Mouse (Mus musculus) ES-Bruce4 (cell line): ENCODE measurements around the gene Ak5. TPM values are rescaled to one million over a fixed set of nuclear protein-coding genes. Genes with fewer than 3 reads are reported as not detected.
A peak's percentile ranks its signal among the peaks of the same experiment; 100 is the strongest.

Experiments used
- H3K27ac ChIP-seq: 2 replicates; pipeline ENCODE4 v1.5.1; 2012; ENCODE audit warnings: low read length, inconsistent platforms; ENCODE audit not compliant: insufficient read depth
- H3K27me3 ChIP-seq: 2 replicates; pipeline ENCODE4 v1.6.1; 2012; ENCODE audit warnings: mild to moderate bottlenecking, low read length, inconsistent platforms; ENCODE audit not compliant: control insufficient read depth, poor library complexity, insufficient read depth, severe bottlenecking
- H3K36me3 ChIP-seq: 2 replicates; pipeline ENCODE4 v1.6.1; 2012; ENCODE audit warnings: inconsistent platforms, mild to moderate bottlenecking, low read length, moderate library complexity; ENCODE audit not compliant: control insufficient read depth, poor library complexity, insufficient read depth, severe bottlenecking
- H3K4me1 ChIP-seq: one replicate; pipeline ENCODE4 v1.8.1; 2011; ENCODE audit warnings: low read length; ENCODE audit not compliant: control insufficient read depth, insufficient read depth
- H3K4me3 ChIP-seq: 2 replicates; pipeline ENCODE4 v1.5.1; 2011; ENCODE audit warnings: low read depth, mild to moderate bottlenecking, low read length
- H3K9ac ChIP-seq: 2 replicates; pipeline ENCODE4 v1.6.1; 2012; ENCODE audit warnings: low read depth, mild to moderate bottlenecking, inconsistent platforms; ENCODE audit not compliant: poor library complexity, severe bottlenecking
- H3K9me3 ChIP-seq: replicated peaks from 2 replicates; pipeline ENCODE4 v1.6.1; 2012; ENCODE audit warnings: mild to moderate bottlenecking, low read length, inconsistent platforms; ENCODE audit not compliant: control insufficient read depth, poor library complexity, insufficient read depth, severe bottlenecking
- CTCF ChIP-seq: IDR thresholded peaks from one replicate; pipeline ENCODE4 v1.8.1; 2011; ENCODE audit warnings: low read depth, low read length
- EP300 ChIP-seq: IDR thresholded peaks from 2 replicates; pipeline ENCODE4 v1.6.1; 2011; ENCODE audit warnings: low read depth, low read length; ENCODE audit not compliant: insufficient read depth
- POLR2A ChIP-seq: IDR thresholded peaks from one replicate; pipeline ENCODE4 v1.8.1; 2011; ENCODE audit warnings: low read length; ENCODE audit not compliant: insufficient read depth
- polyA plus RNA-seq: library from polyadenylated mRNA; stranded (reverse); fragments of >200 nt; gene quantifications from 2 replicates; pipeline ENCODE4 v1.2.4, GENCODE M21; 2011; ENCODE audit warnings: low read depth; ENCODE audit not compliant: missing spikeins, insufficient read depth, insufficient read length

Gene Ak5
- polyA plus RNA-seq, 1 experiment, result 0.97 TPM

DNA sequence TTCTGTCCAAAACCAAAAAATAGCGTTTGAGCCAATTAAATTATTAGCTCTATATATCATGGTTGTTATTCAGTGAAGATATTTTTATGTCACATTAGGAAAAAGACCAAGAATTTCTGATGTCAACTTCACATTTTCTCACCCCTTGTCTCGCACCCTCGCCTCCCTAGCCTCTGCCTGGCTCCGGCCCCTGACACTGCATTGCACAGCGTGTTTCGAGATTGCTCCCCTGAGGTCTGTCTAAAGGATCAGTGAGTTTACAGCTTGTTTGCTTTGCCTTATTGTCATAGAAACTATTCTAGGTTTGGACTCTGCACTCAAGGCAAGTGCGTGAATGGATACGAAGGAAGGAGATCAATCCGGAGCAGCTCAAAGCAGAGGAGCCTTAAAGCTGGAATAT, 20.9 kb upstream of the Ak5 start:
- Histone ChIP-seq H3K36me3 (no peaks in the 10 kb centered on the region), H3K9ac (no peak overlapping the region), H3K9me3 (no peaks in the 10 kb centered on the region), H3K4me1 (no peaks in the 10 kb centered on the region), H3K27ac (no peak overlapping the region), H3K4me3 (no peak overlapping the region), H3K27me3 (no peaks in the 10 kb centered on the region)
- TF ChIP-seq CTCF, result no peak
- TF ChIP-seq POLR2A, result no peak
- TF ChIP-seq EP300, result no peak

DNA sequence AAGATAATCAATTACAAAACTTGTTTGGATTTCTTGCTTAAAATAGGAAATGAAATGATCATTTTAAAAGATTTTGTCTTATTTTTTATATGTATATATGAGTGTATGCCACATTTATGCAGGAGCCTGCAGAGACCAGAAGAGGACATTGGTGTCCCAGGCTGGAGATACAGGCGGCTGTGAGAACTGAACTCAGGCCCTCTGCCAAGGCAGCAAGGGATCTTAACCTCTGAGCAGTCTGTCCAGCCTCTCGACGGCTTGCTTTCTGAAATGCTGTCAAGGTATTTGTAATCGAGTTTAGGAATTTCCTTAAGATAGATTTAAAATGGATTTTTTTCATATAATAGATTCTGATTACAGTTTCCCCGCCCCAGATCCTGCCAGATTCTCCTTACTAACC, 20.4 kb upstream of the Ak5 start:
- Histone ChIP-seq H3K4me1 (no peaks in the 10 kb centered on the region), H3K9ac (no peak overlapping the region), H3K4me3 (no peak overlapping the region), H3K27me3 (no peaks in the 10 kb centered on the region), H3K27ac (no peak overlapping the region), H3K9me3 (no peaks in the 10 kb centered on the region), H3K36me3 (no peaks in the 10 kb centered on the region)
- no peak for TF ChIP-seq CTCF
- no peak for TF ChIP-seq EP300
- TF ChIP-seq POLR2A, result no peak

DNA sequence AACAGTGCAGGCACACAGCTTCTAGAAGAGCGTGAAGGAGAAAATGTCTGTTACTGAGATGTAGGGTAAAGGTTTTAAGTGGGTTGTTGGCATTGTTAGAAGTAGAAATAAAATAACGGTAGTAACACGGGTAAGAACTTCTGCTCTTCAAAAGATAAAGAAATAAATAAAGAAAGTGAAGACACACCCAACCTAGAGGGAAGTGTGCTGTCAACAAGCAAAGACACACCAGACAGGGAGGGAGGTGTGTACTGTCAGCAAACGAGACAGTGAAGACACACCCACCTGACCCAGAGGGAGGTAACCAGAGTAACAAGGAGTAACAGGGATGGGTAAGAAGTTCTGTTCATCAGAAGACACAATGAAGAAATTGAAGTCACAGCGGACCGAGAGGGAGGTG, 6.5 kb upstream of the Ak5 start:
- no peak for TF ChIP-seq POLR2A
- TF ChIP-seq EP300, result no peak
- no peak for TF ChIP-seq CTCF
- Histone ChIP-seq H3K4me1 (no peaks in the 10 kb centered on the region), H3K27me3 (no peaks in the 10 kb centered on the region), H3K27ac (no peak overlapping the region), H3K4me3 (no peak overlapping the region), H3K9me3 (no peaks in the 10 kb centered on the region), H3K36me3 (no peaks in the 10 kb centered on the region), H3K9ac (no peak overlapping the region)

GRCm38 (mm10) chr3:152669783-152670182, 1.6 kb upstream of the Ak5 start:
- H3K27me3 ChIP-seq, result peaks cover 12% of the 10 kb centered on the region
- H3K4me3 ChIP-seq, result no peak overlapping the region
- no peak overlapping the region for H3K27ac ChIP-seq
- no peaks in the 10 kb centered on the region for H3K4me1 ChIP-seq
- H3K9me3 ChIP-seq, result no peaks in the 10 kb centered on the region
- no peaks in the 10 kb centered on the region for H3K36me3 ChIP-seq
- TF ChIP-seq EP300 (no peak), CTCF (no peak), POLR2A (no peak)
- no peak overlapping the region for H3K9ac ChIP-seq

DNA sequence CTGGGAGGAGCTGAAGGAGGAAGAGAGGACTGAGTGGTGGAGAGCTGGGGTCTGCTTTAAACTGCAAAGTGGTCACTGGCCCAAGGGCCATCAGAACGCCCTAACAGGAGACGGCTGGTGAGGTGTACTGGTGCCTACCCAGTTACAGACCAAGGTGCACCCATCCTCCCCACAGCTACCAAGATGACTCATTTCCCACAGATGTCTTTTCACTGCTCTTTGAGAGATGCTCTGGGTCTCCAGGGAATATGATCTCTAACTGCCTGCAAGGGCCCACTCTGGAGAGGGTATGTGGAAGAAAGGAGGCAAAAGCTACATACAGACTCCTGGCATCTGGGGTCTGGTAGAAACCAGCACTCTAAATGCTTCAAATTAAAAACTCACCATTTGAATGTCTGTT, 633 bp upstream of the Ak5 start:
- no peak overlapping the region for H3K4me3 ChIP-seq
- peaks cover 12% of the 10 kb centered on the region for H3K27me3 ChIP-seq
- no peaks in the 10 kb centered on the region for H3K4me1 ChIP-seq
- H3K9ac ChIP-seq, result no peak overlapping the region
- H3K9me3 ChIP-seq, result no peaks in the 10 kb centered on the region
- H3K36me3 ChIP-seq, result no peaks in the 10 kb centered on the region
- no peak overlapping the region for H3K27ac ChIP-seq
- TF ChIP-seq POLR2A, result no peak
- no peak for TF ChIP-seq EP300
- TF ChIP-seq CTCF, result no peak

GRCm38 (mm10) chr3:152667356-152668211, 576 bp downstream of the Ak5 start:
- Histone ChIP-seq H3K27me3 (peaks cover 12% of the 10 kb centered on the region), H3K4me3 (peak overlapping the region; percentile 53), H3K9me3 (no peaks in the 10 kb centered on the region), H3K9ac (peak overlapping the region; percentile 57), H3K36me3 (no peaks in the 10 kb centered on the region), H3K27ac (no peak overlapping the region), H3K4me1 (no peaks in the 10 kb centered on the region)
- TF ChIP-seq EP300 (no peak), POLR2A (no peak), CTCF (no peak)
